Mouse (Mus musculus): ENCODE measurements around the gene Hs6st3. TPM values are rescaled to one million over a fixed set of nuclear protein-coding genes. Genes with fewer than 3 reads are reported as not detected.

The Hs6st3 gene
- polyA plus RNA-seq, 1 experiment from 2014 or later = 0.11 TPM

DNA sequence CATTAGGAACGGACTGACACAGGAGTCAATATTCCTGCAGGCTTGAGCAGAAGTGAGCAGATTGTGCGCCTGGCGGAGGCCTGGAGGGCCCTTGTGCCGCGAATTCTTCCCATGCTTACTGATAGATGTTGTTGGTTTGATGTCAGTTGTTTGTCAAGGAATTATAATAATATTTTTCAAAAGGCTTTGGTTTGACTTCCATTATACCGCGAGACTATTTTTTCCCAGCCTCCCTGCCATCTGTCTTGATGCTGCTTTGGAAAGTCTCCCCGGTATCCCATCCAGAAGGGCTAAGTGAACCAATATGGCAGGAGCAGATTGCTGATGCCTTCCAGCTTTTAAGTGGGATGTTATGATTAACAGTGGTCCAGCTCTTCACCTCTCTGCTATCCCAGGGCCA lies 651.3 kb downstream of the Hs6st3 start:
- no peak for DNase-seq (ENCODE audit: low spot score)
- Histone ChIP-seq H3K36me3 (ENCODE audit: control insufficient read depth, insufficient read depth, low read length) (no peaks in the 10 kb centered on the region), H3K27ac (replicated peaks) (no peak overlapping the region), H3K4me1 (replicated peaks; ENCODE audit: control insufficient read depth, insufficient read depth) (no peaks in the 10 kb centered on the region), H3K27me3 (ENCODE audit: control insufficient read depth, insufficient read depth, low read length) (no peaks in the 10 kb centered on the region), H3K4me3 (ENCODE audit: low read depth, low read length) (no peak overlapping the region), H3K9me3 (ENCODE audit: control insufficient read depth, low read length) (no peaks in the 10 kb centered on the region), H3K9ac (ENCODE audit: low read length) (no peak overlapping the region), H3K4me2 (replicated peaks; ENCODE audit: low read depth) (no peak overlapping the region)
- no peak for ATAC-seq (ENCODE audit: low FRiP score, low TSS enrichment)
- 92% methylated on average over 8 of the region's 8 CpGs for WGBS
- TF ChIP-seq EP300 (optimal IDR thresholded peaks at IDR 0.05) (no peak), CTCF (IDR thresholded peaks at IDR 0.05; ENCODE audit: low read depth) (no peak)

DNA sequence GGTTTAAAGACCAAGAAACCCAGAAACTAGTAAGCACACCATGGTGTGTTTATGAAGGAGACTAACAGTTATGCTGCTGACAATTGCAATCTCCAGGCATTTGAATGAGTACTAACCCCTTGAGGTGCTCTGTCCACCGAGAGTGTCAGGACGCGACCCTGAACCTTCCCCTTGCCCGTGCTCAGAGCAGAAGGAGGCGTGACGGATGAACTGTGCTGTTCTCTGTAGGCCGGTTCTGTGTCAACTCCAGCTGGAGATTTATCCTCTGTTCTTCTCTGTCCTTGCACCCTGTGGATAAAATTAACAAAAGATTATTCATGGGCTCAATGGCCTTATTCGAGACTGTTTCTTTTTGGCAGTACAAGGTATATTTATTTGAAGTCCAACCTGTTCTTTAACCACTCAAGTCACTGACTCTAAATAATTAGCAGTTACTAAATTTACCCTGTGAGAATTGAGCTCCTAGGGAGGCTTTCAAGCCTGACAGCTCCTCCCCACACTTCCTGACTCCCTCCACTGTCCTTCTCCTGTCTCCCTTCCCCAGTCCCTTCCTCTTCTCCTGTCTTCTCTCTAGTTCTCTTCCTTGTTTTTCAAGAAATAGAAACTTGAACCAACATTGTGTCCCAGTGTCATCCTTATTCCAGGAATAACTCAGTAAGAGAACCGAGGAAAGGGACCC lies 659.2 kb downstream of the Hs6st3 start:
- Histone ChIP-seq H3K9ac (ENCODE audit: low read length) (no peak overlapping the region), H3K9me3 (ENCODE audit: control insufficient read depth, low read length) (no peaks in the 10 kb centered on the region), H3K4me1 (replicated peaks; ENCODE audit: control insufficient read depth, insufficient read depth) (no peaks in the 10 kb centered on the region), H3K27ac (replicated peaks) (no peak overlapping the region), H3K4me2 (replicated peaks; ENCODE audit: low read depth) (no peak overlapping the region), H3K27me3 (ENCODE audit: control insufficient read depth, insufficient read depth, low read length) (no peaks in the 10 kb centered on the region), H3K4me3 (ENCODE audit: low read depth, low read length) (no peak overlapping the region), H3K36me3 (ENCODE audit: control insufficient read depth, insufficient read depth, low read length) (no peaks in the 10 kb centered on the region)
- ATAC-seq (ENCODE audit: low FRiP score, low TSS enrichment) (no peak), DNase-seq (ENCODE audit: low spot score) (no peak)
- WGBS = 27% methylated on average over 9 of the region's 9 CpGs
- TF ChIP-seq CTCF (IDR thresholded peaks at IDR 0.05; ENCODE audit: low read depth) = no peak
- TF ChIP-seq EP300 (optimal IDR thresholded peaks at IDR 0.05) = no peak

- Histone ChIP-seq H3K4me3 (ENCODE audit: low read depth, low read length) (no peak overlapping the region), H3K27me3 (ENCODE audit: control insufficient read depth, insufficient read depth, low read length) (no peaks in the 10 kb centered on the region), H3K4me2 (replicated peaks; ENCODE audit: low read depth) (no peak overlapping the region), H3K9me3 (ENCODE audit: control insufficient read depth, low read length) (no peaks in the 10 kb centered on the region), H3K36me3 (ENCODE audit: control insufficient read depth, insufficient read depth, low read length) (no peaks in the 10 kb centered on the region), H3K9ac (ENCODE audit: low read length) (no peak overlapping the region), H3K27ac (replicated peaks) (no peak overlapping the region), H3K4me1 (replicated peaks; ENCODE audit: control insufficient read depth, insufficient read depth) (no peaks in the 10 kb centered on the region)
- no peak for ATAC-seq (ENCODE audit: low FRiP score, low TSS enrichment)
- TF ChIP-seq EP300 (optimal IDR thresholded peaks at IDR 0.05) = no peak
- 92% methylated on average over 11 of the region's 11 CpGs for WGBS
- DNase-seq (ENCODE audit: low spot score) = no peak
Measured at GRCm38 (mm10) chr14:119798561-119798960, 660.4 kb downstream of the Hs6st3 start.

- H3K27me3 ChIP-seq (ENCODE audit: control insufficient read depth, insufficient read depth, low read length) = no peaks in the 10 kb centered on the region
- DNase-seq (ENCODE audit: low spot score) (no peak), ATAC-seq (ENCODE audit: low FRiP score, low TSS enrichment) (no peak)
- TF ChIP-seq EP300 (optimal IDR thresholded peaks at IDR 0.05) (no peak), CTCF (IDR thresholded peaks at IDR 0.05; ENCODE audit: low read depth) (no peak)
- H3K36me3 ChIP-seq (ENCODE audit: control insufficient read depth, insufficient read depth, low read length) = no peaks in the 10 kb centered on the region
- H3K4me2 ChIP-seq (replicated peaks; ENCODE audit: low read depth) = no peak overlapping the region
- WGBS = 71% methylated on average over 11 of the region's 11 CpGs
- no peaks in the 10 kb centered on the region for H3K4me1 ChIP-seq (replicated peaks; ENCODE audit: control insufficient read depth, insufficient read depth)
- H3K9ac ChIP-seq (ENCODE audit: low read length) = no peak overlapping the region
- no peaks in the 10 kb centered on the region for H3K9me3 ChIP-seq (ENCODE audit: control insufficient read depth, low read length)
- no peak overlapping the region for H3K27ac ChIP-seq (replicated peaks)
- H3K4me3 ChIP-seq (ENCODE audit: low read depth, low read length) = no peak overlapping the region
Measured at GRCm38 (mm10) chr14:119800856-119801255, 662.7 kb downstream of the Hs6st3 start.

DNA sequence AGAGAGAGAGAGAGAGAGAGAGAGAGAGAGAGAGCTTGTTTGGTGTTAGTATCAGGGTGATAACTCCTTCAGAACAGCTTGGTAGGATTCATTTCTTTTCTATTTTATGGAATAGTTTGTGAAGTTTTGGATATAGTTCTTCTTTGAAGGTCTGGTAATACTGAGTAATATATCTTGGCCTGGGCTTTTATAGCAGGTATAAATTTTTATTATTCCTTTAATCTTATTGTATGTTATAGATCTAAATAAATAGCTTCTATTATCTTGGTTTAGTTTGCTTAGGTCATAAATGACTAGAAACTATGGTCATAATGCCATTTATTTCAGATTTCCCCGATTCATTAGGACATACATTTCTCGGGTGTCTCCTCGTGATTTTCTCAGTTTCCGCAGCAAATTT lies 675.8 kb downstream of the Hs6st3 start:
- H3K27ac ChIP-seq (replicated peaks) = no peak overlapping the region
- TF ChIP-seq EP300 (optimal IDR thresholded peaks at IDR 0.05) (no peak), CTCF (IDR thresholded peaks at IDR 0.05; ENCODE audit: low read depth) (no peak)
- no peaks in the 10 kb centered on the region for H3K27me3 ChIP-seq (ENCODE audit: control insufficient read depth, insufficient read depth, low read length)
- H3K4me1 ChIP-seq (replicated peaks; ENCODE audit: control insufficient read depth, insufficient read depth) = no peaks in the 10 kb centered on the region
- no peak overlapping the region for H3K9ac ChIP-seq (ENCODE audit: low read length)
- no peaks in the 10 kb centered on the region for H3K36me3 ChIP-seq (ENCODE audit: control insufficient read depth, insufficient read depth, low read length)
- no peak for DNase-seq (ENCODE audit: low spot score)
- 93% methylated on average over 4 of the region's 4 CpGs for WGBS
- H3K9me3 ChIP-seq (ENCODE audit: control insufficient read depth, low read length) = no peaks in the 10 kb centered on the region
- no peak overlapping the region for H3K4me2 ChIP-seq (replicated peaks; ENCODE audit: low read depth)
- ATAC-seq (ENCODE audit: low FRiP score, low TSS enrichment) = no peak
- H3K4me3 ChIP-seq (ENCODE audit: low read depth, low read length) = no peak overlapping the region

GRCm38 (mm10) chr14:119815616-119816015 lies 677.5 kb downstream of the Hs6st3 start:
- no peaks in the 10 kb centered on the region for H3K27me3 ChIP-seq (ENCODE audit: control insufficient read depth, insufficient read depth, low read length)
- no peak overlapping the region for H3K27ac ChIP-seq (replicated peaks)
- TF ChIP-seq EP300 (optimal IDR thresholded peaks at IDR 0.05) (no peak), CTCF (IDR thresholded peaks at IDR 0.05; ENCODE audit: low read depth) (no peak)
- H3K9me3 ChIP-seq (ENCODE audit: control insufficient read depth, low read length) = no peaks in the 10 kb centered on the region
- DNase-seq (ENCODE audit: low spot score) (no peak), ATAC-seq (ENCODE audit: low FRiP score, low TSS enrichment) (no peak)
- H3K4me1 ChIP-seq (replicated peaks; ENCODE audit: control insufficient read depth, insufficient read depth) = no peaks in the 10 kb centered on the region
- WGBS = 63% methylated on average over 5 of the region's 5 CpGs
- H3K9ac ChIP-seq (ENCODE audit: low read length) = no peak overlapping the region
- no peak overlapping the region for H3K4me3 ChIP-seq (ENCODE audit: low read depth, low read length)
- H3K4me2 ChIP-seq (replicated peaks; ENCODE audit: low read depth) = no peak overlapping the region
- H3K36me3 ChIP-seq (ENCODE audit: control insufficient read depth, insufficient read depth, low read length) = no peaks in the 10 kb centered on the region
